Mouse (Mus musculus) limb, embryonic 12.5 days (tissue): ENCODE results near the gene Rab40b. TPM values are rescaled to one million over a fixed set of nuclear protein-coding genes. Genes with fewer than 3 reads are reported as not detected.
"Not testable (repeated sequence)": the region's sequence is repeated elsewhere in the genome, so short reads cannot be mapped to it uniquely, and the experiment has no call there.

Experiments used
- ATAC-seq: fragments of 200-750 bp; cut with Nextera tagmentation; 2 replicates; pipeline ENCODE4 v1.8.0; 2017; ENCODE audit warnings: low read depth, moderate TSS enrichment; ENCODE audit not compliant: insufficient number of reproducible peaks, insufficient read depth, low FRiP score, low TSS enrichment
- H3K27ac ChIP-seq: fragments of 300-500 bp; sonication (generic); 2 replicates; pipeline ENCODE4 v1.5.1; 2016; ENCODE audit warnings: mild to moderate bottlenecking, moderate library complexity
- H3K27me3 ChIP-seq: fragments of 300-500 bp; sonication (generic); 2 replicates; pipeline ENCODE4 v1.6.1; 2016; ENCODE audit warnings: mild to moderate bottlenecking, moderate library complexity
- H3K36me3 ChIP-seq: fragments of 300-500 bp; sonication (generic); 2 replicates; pipeline ENCODE4 v1.6.1; 2016; ENCODE audit warnings: mild to moderate bottlenecking, moderate library complexity
- H3K4me1 ChIP-seq: fragments of 300-500 bp; sonication (generic); replicated peaks from 2 replicates; pipeline ENCODE4 v1.6.1; 2016
- H3K4me2 ChIP-seq: fragments of 300-500 bp; sonication (generic); 2 replicates; pipeline ENCODE4 v1.6.1; 2016; ENCODE audit warnings: mild to moderate bottlenecking, moderate library complexity
- H3K4me3 ChIP-seq: fragments of 300-500 bp; sonication (generic); replicated peaks from 2 replicates; pipeline ENCODE4 v1.5.1; 2016; ENCODE audit warnings: mild to moderate bottlenecking
- H3K9ac ChIP-seq: fragments of 300-500 bp; sonication (generic); replicated peaks from 2 replicates; pipeline ENCODE4 v1.6.1; 2016; ENCODE audit warnings: mild to moderate bottlenecking, moderate library complexity
- H3K9me3 ChIP-seq: fragments of 300-500 bp; sonication (generic); 2 replicates; pipeline ENCODE4 v1.6.1; 2016; ENCODE audit warnings: mild to moderate bottlenecking, moderate library complexity
- WGBS: fragments of 180-500 bp; shearing (Covaris S2); methylation state at CpG from one replicate; pipeline ENCODE4 v1.1.7; 2016; 5-methylcytosine and 5-hydroxymethylcytosine counted together
- microRNA-seq: library from miRNA; unstranded; fragments of <30 nt; microRNA quantifications from one replicate; pipeline ENCODE4, GENCODE M21; 2017
- polyA plus RNA-seq: library from polyadenylated mRNA; unstranded; fragments of >200 nt; fragmentation: Nextera tagmentation; extraction: Ambion mirVana; gene quantifications from 2 replicates; pipeline ENCODE4 v1.2.1, GENCODE M21; 2016

The Rab40b gene
- polyA plus RNA-seq, 1 experiment from 2014 or later, result 5.5 TPM

DNA sequence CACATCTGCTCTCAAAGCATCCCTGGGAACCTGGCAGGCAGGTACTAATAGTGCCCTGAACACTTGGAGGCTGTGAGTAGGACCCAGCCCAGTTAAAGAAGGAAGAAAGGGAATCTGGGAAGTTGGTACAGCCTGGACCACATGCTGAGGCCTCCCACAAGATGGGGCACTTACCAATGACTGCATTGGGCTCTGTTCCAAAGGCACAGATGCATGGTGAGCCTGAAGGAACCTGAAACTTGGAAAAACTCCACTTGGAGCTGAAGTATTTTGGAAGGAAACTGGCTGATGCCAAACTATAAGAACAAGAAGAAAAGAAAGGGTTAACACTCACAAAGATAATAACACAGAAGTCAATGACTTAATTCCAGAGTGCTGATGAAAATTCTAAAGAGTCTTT lies 59.4 kb downstream of the Rab40b start:
- no peaks in the 10 kb centered on the region for H3K9me3 ChIP-seq
- H3K4me2 ChIP-seq, result no peak overlapping the region
- no peaks in the 10 kb centered on the region for H3K4me1 ChIP-seq
- H3K4me3 ChIP-seq, result no peak overlapping the region
- ATAC-seq, result no peak
- H3K27me3 ChIP-seq, result no peaks in the 10 kb centered on the region
- H3K36me3 ChIP-seq, result peaks cover 79% of the 10 kb centered on the region
- no peak overlapping the region for H3K9ac ChIP-seq
- H3K27ac ChIP-seq, result no peak overlapping the region

DNA sequence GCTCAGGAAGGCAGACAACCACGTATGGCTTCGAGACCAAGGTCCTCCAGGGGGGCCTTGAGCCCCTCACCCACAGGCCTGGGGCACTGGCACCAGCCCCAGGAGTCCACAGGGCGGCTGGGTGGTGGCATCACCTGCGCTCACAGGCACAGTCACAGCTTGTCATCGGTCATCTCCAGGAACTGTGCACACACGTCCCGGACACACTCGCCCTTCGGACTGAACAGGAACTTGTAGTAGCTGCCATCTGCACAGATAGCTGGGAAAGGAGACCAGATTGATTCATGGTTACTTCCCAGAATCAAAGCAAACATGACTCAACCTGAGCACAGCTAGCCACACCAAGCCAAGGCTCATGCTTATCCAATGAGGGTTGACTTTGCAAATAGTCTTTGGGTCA lies 59.8 kb downstream of the Rab40b start:
- no peak overlapping the region for H3K4me3 ChIP-seq
- H3K9ac ChIP-seq, result no peak overlapping the region
- peaks cover 77% of the 10 kb centered on the region for H3K36me3 ChIP-seq
- WGBS, result 94% methylated on average over 9 of the region's 9 CpGs
- no peak for ATAC-seq
- H3K27me3 ChIP-seq, result no peaks in the 10 kb centered on the region
- no peaks in the 10 kb centered on the region for H3K4me1 ChIP-seq
- H3K4me2 ChIP-seq, result no peak overlapping the region
- no peak overlapping the region for H3K27ac ChIP-seq
- no peaks in the 10 kb centered on the region for H3K9me3 ChIP-seq

DNA sequence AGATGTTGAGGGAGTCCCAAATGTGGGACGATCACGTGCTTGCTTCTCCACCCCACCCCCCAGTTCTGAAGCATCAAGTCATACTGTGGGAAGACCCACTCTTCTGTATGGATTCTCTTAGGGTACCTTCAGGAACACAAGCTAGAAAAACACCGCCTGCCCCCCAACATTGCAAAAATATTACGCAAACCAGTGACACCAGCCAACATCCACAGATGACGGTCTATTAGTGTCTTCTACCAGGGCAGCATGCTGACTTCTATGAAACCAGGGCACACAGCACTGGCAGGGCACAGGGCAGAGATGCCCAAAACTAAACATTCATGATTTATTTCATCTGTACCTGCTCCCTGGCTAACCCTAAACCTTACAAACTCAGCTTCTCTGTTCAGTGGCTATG lies 61.4 kb downstream of the Rab40b start:
- H3K9me3 ChIP-seq, result peaks cover 2% of the 10 kb centered on the region; the same call in 1 of the 2 replicates
- no peak overlapping the region for H3K27ac ChIP-seq
- no peak overlapping the region for H3K4me2 ChIP-seq
- H3K9ac ChIP-seq, result no peak overlapping the region
- no peak overlapping the region for H3K4me3 ChIP-seq
- no peaks in the 10 kb centered on the region for H3K4me1 ChIP-seq
- WGBS, result 96% methylated on average over 5 of the region's 5 CpGs
- no peaks in the 10 kb centered on the region for H3K27me3 ChIP-seq
- no peak for ATAC-seq
- H3K36me3 ChIP-seq, result peaks cover 62% of the 10 kb centered on the region

DNA sequence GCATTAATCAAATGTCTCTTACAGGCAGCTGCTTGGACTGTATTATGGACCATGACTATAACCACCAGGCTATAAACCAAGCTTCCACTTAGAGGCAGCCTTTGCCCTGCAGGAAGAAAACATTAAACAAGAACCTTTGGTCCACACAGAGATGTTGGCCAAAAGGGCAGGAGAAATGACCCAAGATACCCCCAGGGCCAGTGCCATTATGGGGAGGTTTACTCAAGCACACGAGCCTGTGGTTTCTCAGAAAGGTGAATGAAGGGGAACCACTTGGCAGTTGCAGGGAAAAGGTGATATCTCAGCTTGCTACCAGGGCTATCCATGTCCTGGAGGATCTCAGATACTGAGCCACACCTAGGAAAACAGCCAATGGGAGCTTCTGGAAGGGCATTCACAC lies 62.0 kb downstream of the Rab40b start:
- Histone ChIP-seq H3K27me3 (no peaks in the 10 kb centered on the region), H3K4me3 (no peak overlapping the region), H3K9me3 (peaks cover 8% of the 10 kb centered on the region; the same call in 1 of the 2 replicates), H3K9ac (no peak overlapping the region), H3K27ac (no peak overlapping the region), H3K4me1 (no peaks in the 10 kb centered on the region), H3K4me2 (no peak overlapping the region), H3K36me3 (peaks cover 57% of the 10 kb centered on the region)
- ATAC-seq, result no peak
- 73% methylated on average over 1 of the region's 1 CpGs for WGBS

DNA sequence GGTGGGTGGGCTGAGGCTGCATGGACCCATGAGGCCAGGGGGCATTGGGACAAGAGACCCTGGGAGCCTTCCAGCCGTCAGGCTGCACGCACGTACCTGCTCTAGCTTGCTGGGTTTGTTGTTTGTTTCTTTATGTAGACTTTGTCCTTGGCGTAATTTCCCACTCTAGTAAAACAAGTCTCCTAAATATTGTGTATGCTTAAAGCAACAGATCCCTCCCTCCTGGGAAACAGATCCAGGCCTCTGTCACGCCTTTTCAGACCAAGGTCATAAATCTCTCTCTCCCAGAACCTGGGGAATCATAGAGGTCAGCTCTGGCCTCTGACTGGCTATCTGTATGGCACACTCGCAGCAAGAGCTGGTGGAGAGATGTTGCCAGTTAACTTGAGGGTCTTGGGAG lies 80.3 kb downstream of the Rab40b start:
- H3K9ac ChIP-seq, H3K4me1 ChIP-seq, H3K4me2 ChIP-seq, ATAC-seq, H3K4me3 ChIP-seq, H3K9me3 ChIP-seq, H3K27me3 ChIP-seq, H3K27ac ChIP-seq: not testable (repeated sequence)
- peaks cover 76% of the 10 kb centered on the region for H3K36me3 ChIP-seq
- WGBS, result 93% methylated on average over 6 of the region's 6 CpGs

DNA sequence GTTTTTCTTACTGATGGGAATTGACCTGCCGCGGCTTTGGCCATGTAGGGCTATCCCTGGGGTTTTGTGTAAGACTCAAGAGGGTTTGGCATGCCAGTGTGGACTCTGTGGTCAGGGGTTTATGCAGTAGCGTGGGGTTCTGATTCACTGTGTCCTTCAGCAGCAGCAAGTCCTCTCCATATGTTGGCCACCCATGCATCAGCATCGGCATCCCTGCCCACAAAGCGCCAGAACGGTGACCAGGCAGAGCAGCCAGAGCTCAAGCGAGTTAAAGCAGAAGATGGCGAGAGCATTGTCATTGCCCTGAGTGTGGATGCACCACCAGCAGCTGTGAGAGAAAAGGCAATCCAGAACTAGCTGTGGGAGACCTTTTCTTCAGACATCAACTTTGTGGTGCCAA lies 81.4 kb downstream of the Rab40b start:
- peaks cover 87% of the 10 kb centered on the region for H3K36me3 ChIP-seq
- no peaks in the 10 kb centered on the region for H3K4me1 ChIP-seq
- no peak for ATAC-seq
- H3K4me2 ChIP-seq, result no peak overlapping the region
- H3K27ac ChIP-seq, result no peak overlapping the region
- H3K27me3 ChIP-seq, result no peaks in the 10 kb centered on the region
- no peak overlapping the region for H3K9ac ChIP-seq
- WGBS, result 97% methylated on average over 8 of the region's 8 CpGs
- peaks cover 7% of the 10 kb centered on the region for H3K9me3 ChIP-seq
- H3K4me3 ChIP-seq, result no peak overlapping the region

Small RNAs within 50 kb of the gene (microRNA-seq; reads per million reads assigned to microRNA genes)
- gene Mir7236, result not detected

Other genes starting within 250 kb of the Rab40b start
- gene Tex19.1, start 242.1 kb downstream of the Rab40b start, polyA plus RNA-seq, result not detected in 2 replicates
- gene Uts2r, start 228.0 kb downstream of the Rab40b start, polyA plus RNA-seq, result 0.39 and 0.41 TPM in 2 replicates
- gene Hexdc, start 183.8 kb downstream of the Rab40b start, polyA plus RNA-seq, result 9.5 and 10.6 TPM in 2 replicates
- gene Ogfod3, start 183.5 kb downstream of the Rab40b start, polyA plus RNA-seq, result 16.3 and 17.5 TPM in 2 replicates
- gene Cybc1, start 158.9 kb downstream of the Rab40b start, polyA plus RNA-seq, result 36.3 and 40.1 TPM in 2 replicates
- gene Narf, start 151.0 kb downstream of the Rab40b start, polyA plus RNA-seq, result 68.4 and 75.2 TPM in 2 replicates
- gene Foxk2, start 128.3 kb downstream of the Rab40b start, polyA plus RNA-seq, result 11.2 and 12.5 TPM in 2 replicates
- 98.9 and 99.6 TPM in 2 replicates for gene Wdr45b, start 33.8 kb downstream of the Rab40b start, polyA plus RNA-seq
- gene Fn3krp, start 33.1 kb upstream of the Rab40b start, polyA plus RNA-seq, result 7.6 and 8.9 TPM in 2 replicates
- 0.50 and 0.59 TPM in 2 replicates for gene Fn3k, start 46.7 kb upstream of the Rab40b start, polyA plus RNA-seq
- 48.9 and 50.7 TPM in 2 replicates for gene Tbcd, start 63.7 kb upstream of the Rab40b start, polyA plus RNA-seq
- 1.4 and 1.6 TPM in 2 replicates for gene Zfp750, start 131.1 kb upstream of the Rab40b start, polyA plus RNA-seq